Mouse (Mus musculus) heart, adult 2 months (tissue): ENCODE data around the gene Cdk17. TPM values are rescaled to one million over a fixed set of nuclear protein-coding genes. Genes with fewer than 3 reads are reported as not detected.
A peak's percentile ranks its signal among the peaks of the same experiment; 100 is the strongest.

Experiments
- DNase-seq, 2 experiments: peaks; one replicate each; pipeline ENCODE4 v3.0.0; 2021
- H3K27ac ChIP-seq: fragments of 200-600 bp; 2 replicates; pipeline ENCODE4 v1.8.1; 2022
- H3K27me3 ChIP-seq: fragments of 200-500 bp; 2 replicates; pipeline ENCODE4 v1.6.1; 2012; ENCODE audit warnings: mild to moderate bottlenecking, low read length, inconsistent platforms, mixed read lengths; ENCODE audit not compliant: control insufficient read depth, insufficient read depth
- H3K36me3 ChIP-seq: fragments of 200-500 bp; 2 replicates; pipeline ENCODE4 v1.6.1; 2012; ENCODE audit warnings: low read length, inconsistent platforms; ENCODE audit not compliant: control insufficient read depth, insufficient read depth
- H3K4me1 ChIP-seq: fragments of 200-500 bp; 2 replicates; pipeline ENCODE4 v1.6.1; 2011; ENCODE audit warnings: low read length; ENCODE audit not compliant: control insufficient read depth, insufficient read depth
- H3K4me3 ChIP-seq: fragments of 200-600 bp; 2 replicates; pipeline ENCODE4 v1.8.1; 2022
- H3K79me2 ChIP-seq: fragments of 200-500 bp; replicated peaks from 2 replicates; pipeline ENCODE4 v1.6.1; 2012; ENCODE audit warnings: mild to moderate bottlenecking, inconsistent platforms, low read length, moderate library complexity, mixed read lengths; ENCODE audit not compliant: control insufficient read depth, insufficient read depth
- H3K9ac ChIP-seq: fragments of 200-500 bp; 2 replicates; pipeline ENCODE4 v1.6.1; 2012; ENCODE audit warnings: low read depth, mild to moderate bottlenecking, control low read depth, inconsistent platforms, low read length, mixed read lengths
- CTCF ChIP-seq: fragments of 200-600 bp; IDR thresholded peaks from 2 replicates; pipeline ENCODE4 v1.8.1; 2022; ENCODE audit warnings: antibody characterized with exemption, mild to moderate bottlenecking, moderate library complexity
- EP300 ChIP-seq: fragments of 200-500 bp; IDR thresholded peaks from 2 replicates; pipeline ENCODE4 v1.6.1; 2011; ENCODE audit warnings: low read depth, low read length, control low read depth; ENCODE audit not compliant: insufficient read depth
- POLR2A ChIP-seq: fragments of 200-500 bp; IDR thresholded peaks from 2 replicates; pipeline ENCODE4 v1.6.1; 2011; ENCODE audit warnings: mild to moderate bottlenecking, low read depth, low read length, control low read depth; ENCODE audit not compliant: insufficient read depth
- WGBS: fragments of 180-500 bp; shearing (Covaris S2); methylation state at CpG from one replicate; pipeline ENCODE4 v1.1.7; 2018; 5-methylcytosine and 5-hydroxymethylcytosine counted together
- intact Hi-C: fragments of 180-260 bp; cut with DNase I; formaldehyde crosslinking; loops from one replicate; pipeline ENCODE4 v1.15.1; 2025
- polyA plus RNA-seq: library from polyadenylated mRNA; depleted of rRNA; stranded (reverse); fragments of >200 nt; gene quantifications from 2 replicates; pipeline ENCODE4 v1.2.3, GENCODE M21; 2012
- total RNA-seq, 2 experiments: library from RNA; stranded (reverse); gene quantifications; 2 replicates each; pipeline ENCODE4 v1.2.3; 2021

Gene Cdk17
- total and polyA plus RNA-seq, 3 experiments, result 14.3 to 18.8 (median 16.6) TPM

DNA sequence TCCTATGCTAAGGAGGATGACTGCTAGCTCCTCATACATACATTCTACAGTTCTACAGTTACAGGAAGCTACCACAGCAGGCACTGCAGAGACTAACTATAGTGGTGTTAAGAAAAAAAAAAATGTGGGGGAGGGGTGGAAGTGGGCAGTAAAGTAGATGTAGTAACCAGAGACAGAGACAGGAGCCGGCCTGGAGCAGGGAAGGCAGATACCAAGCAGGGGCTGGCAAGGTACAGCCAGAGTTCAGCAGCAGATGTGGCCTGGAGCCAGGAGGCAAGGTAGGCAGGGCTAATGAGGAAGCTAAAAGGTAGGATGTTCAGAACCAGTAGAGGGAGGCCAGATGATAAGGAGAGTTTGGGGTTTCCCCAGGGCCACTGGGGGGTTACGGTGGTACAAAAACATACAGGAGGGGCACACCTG lies 113.6 kb downstream of the Cdk17 start:
- H3K9ac ChIP-seq, result no peak overlapping the region
- no peaks in the 10 kb centered on the region for H3K79me2 ChIP-seq
- DNase-seq, result no peak
- peak overlapping the region; percentile 38; the same call in 1 of the 2 replicates for H3K27ac ChIP-seq
- no peak overlapping the region for H3K4me3 ChIP-seq
- 44% methylated on average over 2 of the region's 2 CpGs for WGBS
- no peaks in the 10 kb centered on the region for H3K27me3 ChIP-seq
- no peak for TF ChIP-seq CTCF
- no peak for TF ChIP-seq EP300
- no peak for TF ChIP-seq POLR2A
- H3K36me3 ChIP-seq, result peaks cover 2% of the 10 kb centered on the region
- intact Hi-C loops, result no loop called here
- H3K4me1 ChIP-seq, result peaks cover 27% of the 10 kb centered on the region

DNA sequence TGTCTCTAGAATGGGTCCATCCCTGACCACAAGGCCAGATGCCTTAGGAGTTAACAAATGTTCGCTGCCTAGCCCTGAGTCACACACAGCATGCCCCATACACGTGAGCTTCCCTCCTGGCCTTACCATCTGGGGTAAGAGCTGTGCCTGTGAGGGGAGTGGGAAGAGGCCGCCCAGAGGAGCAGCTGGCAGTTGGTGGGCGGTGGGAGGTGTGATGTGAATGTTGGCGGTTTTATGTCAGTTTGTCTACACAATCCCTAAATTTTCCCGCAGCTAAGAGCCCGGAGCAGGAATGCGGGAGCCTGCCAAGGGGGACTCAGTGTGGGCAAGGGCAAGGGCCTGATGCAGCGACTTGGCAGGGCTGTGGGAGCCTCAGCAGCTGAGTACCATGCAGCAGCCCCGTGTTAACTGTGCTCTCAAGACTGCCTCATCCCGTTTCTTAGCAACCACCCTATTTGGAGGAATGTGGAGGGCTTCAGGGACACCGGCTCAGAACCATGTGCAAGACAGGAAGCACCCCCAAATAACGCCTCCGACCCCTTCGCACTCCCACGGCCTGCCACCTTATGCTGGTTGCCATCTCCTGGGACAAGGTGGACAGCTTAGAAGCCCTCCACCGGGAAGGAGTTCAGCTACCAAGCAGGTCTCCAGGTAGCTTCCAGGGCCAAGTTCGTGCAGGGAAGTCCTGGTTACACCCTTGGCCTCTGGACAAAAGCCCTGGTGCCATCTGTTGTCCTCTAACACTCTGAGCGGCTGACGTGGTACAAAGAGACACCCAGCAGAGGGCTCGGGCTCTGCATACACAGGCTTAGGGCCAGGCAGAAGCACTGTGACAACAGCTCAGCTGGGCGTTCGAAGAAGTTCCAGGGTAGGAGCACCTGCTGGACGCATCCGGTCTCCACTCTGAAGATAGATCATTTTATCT lies 114.8 kb downstream of the Cdk17 start:
- intact Hi-C loops, result no loop called here
- Histone ChIP-seq H3K27me3 (no peaks in the 10 kb centered on the region), H3K4me1 (peaks cover 29% of the 10 kb centered on the region), H3K79me2 (no peaks in the 10 kb centered on the region), H3K27ac (peak overlapping the region; percentile 70), H3K4me3 (no peak overlapping the region), H3K9ac (no peak overlapping the region), H3K36me3 (peaks cover 2% of the 10 kb centered on the region)
- TF ChIP-seq POLR2A (no peak), CTCF (0 out of 2 replicates have a peak, but pooled peaks have one; percentile 2), EP300 (no peak)
- no peak for DNase-seq
- 39% methylated on average over 25 of the region's 25 CpGs for WGBS

DNA sequence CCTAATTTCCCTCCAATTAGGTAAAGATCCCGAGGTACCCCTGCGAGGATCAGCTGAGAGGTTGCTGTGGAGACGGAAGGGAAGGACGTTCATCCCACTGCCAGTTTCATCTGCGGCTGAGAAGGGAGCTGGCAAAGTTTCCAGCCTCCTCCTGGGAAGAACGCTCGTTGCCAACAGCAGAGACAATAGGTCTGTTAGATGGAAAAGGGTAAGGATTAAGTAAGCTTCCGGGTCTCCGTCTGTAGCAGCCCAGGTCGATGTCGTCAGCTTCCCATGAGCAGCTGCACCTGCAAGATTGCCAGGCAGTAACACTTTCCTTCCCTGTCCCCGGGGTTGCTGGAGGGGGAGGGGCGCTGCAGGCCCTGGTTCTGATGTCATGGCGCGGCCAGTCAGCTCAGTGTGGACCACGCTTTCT lies 115.7 kb downstream of the Cdk17 start:
- no peaks in the 10 kb centered on the region for H3K27me3 ChIP-seq
- H3K27ac ChIP-seq, result peak overlapping the region; percentile 70
- H3K4me3 ChIP-seq, result no peak overlapping the region
- H3K36me3 ChIP-seq, result peaks cover 2% of the 10 kb centered on the region
- intact Hi-C loops, result no loop called here
- TF ChIP-seq EP300 (peak; percentile 88), POLR2A (no peak)
- no peaks in the 10 kb centered on the region for H3K79me2 ChIP-seq
- DNase-seq, result peak; percentile 75 to 82
- WGBS, result 8% methylated on average over 16 of the region's 16 CpGs
- no peak overlapping the region for H3K9ac ChIP-seq
- H3K4me1 ChIP-seq, result peaks cover 37% of the 10 kb centered on the region

DNA sequence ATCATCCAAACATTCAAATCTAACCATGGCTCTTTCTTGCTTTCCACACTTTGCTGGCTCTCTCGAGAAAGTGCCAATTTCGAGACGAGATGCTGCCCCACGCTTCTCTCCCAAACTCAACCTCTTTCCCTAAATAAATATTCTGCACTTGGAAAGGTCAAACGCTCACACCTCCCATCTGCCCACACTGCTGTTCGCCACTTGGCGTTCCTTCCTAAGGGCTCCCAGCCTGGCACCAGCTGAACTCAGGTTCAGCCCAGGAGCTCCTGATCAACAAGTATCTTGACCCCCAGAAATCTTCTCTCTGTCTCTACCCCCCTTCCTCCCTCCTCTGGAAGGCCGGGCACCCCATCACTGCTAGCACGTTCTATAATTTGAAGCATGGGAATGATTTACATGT lies 116.2 kb downstream of the Cdk17 start:
- peak overlapping the region; percentile 70 for H3K27ac ChIP-seq
- intact Hi-C loops, result no loop called here
- H3K27me3 ChIP-seq, result no peaks in the 10 kb centered on the region
- no peak overlapping the region for H3K4me3 ChIP-seq
- no peak overlapping the region for H3K9ac ChIP-seq
- H3K4me1 ChIP-seq, result peaks cover 37% of the 10 kb centered on the region
- 39% methylated on average over 9 of the region's 9 CpGs for WGBS
- no peaks in the 10 kb centered on the region for H3K79me2 ChIP-seq
- DNase-seq, result no peak
- peaks cover 7% of the 10 kb centered on the region for H3K36me3 ChIP-seq
- no peak for TF ChIP-seq CTCF
- no peak for TF ChIP-seq POLR2A
- no peak for TF ChIP-seq EP300

DNA sequence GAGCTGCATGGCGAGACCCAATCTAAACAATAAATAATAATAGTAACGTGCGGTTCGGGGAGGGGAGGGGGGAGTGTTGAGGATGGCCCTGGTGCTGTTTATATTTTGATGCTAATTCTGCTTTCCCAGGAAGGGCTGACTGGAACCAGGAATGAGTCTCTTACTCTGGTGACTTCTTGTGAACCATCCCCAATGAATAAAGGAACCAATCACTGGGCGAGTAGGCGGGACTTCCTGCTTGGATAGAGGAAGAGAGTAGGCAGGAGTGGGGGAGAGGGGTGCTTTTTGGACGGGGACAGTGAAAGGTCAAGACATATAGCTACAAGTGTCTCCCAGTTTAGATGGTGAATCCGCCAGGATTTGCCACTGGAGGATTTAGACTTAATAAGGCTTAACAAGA lies 117.7 kb downstream of the Cdk17 start:
- Histone ChIP-seq H3K27ac (no peak overlapping the region), H3K27me3 (no peaks in the 10 kb centered on the region), H3K4me1 (peaks cover 36% of the 10 kb centered on the region), H3K36me3 (peaks cover 12% of the 10 kb centered on the region), H3K9ac (no peak overlapping the region), H3K79me2 (0 out of 2 replicates have a peak, but pooled peaks cover 1% of the 10 kb centered on the region), H3K4me3 (no peak overlapping the region)
- DNase-seq, result no peak
- TF ChIP-seq POLR2A (no peak), CTCF (no peak), EP300 (no peak)
- WGBS, result 62% methylated on average over 8 of the region's 8 CpGs
- intact Hi-C loops, result no loop called here

DNA sequence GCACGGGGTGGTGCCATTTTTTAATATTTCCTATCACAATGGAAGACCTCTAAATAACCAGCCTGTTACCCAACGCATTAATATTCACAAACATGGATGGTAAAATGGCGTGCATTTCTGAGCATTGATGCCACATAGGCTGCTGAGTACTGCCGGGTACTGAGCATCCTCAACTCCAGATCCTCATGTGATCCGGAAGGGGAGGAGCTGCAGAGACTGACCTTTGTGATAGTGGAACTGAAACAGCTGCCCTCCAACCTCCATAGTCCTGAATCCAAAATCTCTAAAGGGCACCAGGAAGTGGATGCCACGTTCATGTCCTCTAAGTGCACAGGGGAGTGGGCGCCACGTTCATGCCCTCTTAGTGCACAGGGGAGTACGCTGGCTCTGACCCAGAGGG lies 118.4 kb downstream of the Cdk17 start:
- intact Hi-C loops, result no loop called here
- no peak for TF ChIP-seq POLR2A
- no peak for TF ChIP-seq CTCF
- no peak for TF ChIP-seq EP300
- H3K79me2 ChIP-seq, result 0 out of 2 replicates have a peak, but pooled peaks cover 1% of the 10 kb centered on the region
- DNase-seq, result no peak
- H3K4me1 ChIP-seq, result peaks cover 38% of the 10 kb centered on the region
- peaks cover 17% of the 10 kb centered on the region for H3K36me3 ChIP-seq
- H3K27ac ChIP-seq, result no peak overlapping the region; the same call in none of the 2 replicates
- no peaks in the 10 kb centered on the region for H3K27me3 ChIP-seq
- H3K9ac ChIP-seq, result no peak overlapping the region
- H3K4me3 ChIP-seq, result no peak overlapping the region
- 63% methylated on average over 9 of the region's 9 CpGs for WGBS
